Mouse (Mus musculus) heart, embryonic 13.5 days (tissue): Measurements from ENCODE around the gene Adamts2. TPM values are rescaled to one million over a fixed set of nuclear protein-coding genes. Genes with fewer than 3 reads are reported as not detected.

ENCODE experiments used
- ATAC-seq: fragments of 200-750 bp; cut with Nextera tagmentation; 2 replicates; pipeline ENCODE4 v1.8.0; 2017; ENCODE audit warnings: moderate TSS enrichment; ENCODE audit not compliant: insufficient number of reproducible peaks, low FRiP score, low TSS enrichment; ENCODE audit errors: extremely low read depth
- H3K27ac ChIP-seq: fragments of 300-500 bp; sonication (generic); replicated peaks from 2 replicates; pipeline ENCODE4 v1.5.1; 2015; ENCODE audit warnings: moderate library complexity, mild to moderate bottlenecking, inconsistent platforms
- H3K27me3 ChIP-seq: fragments of 300-500 bp; sonication (generic); replicated peaks from 2 replicates; pipeline ENCODE4 v1.6.1; 2015; ENCODE audit warnings: mild to moderate bottlenecking, inconsistent platforms
- H3K36me3 ChIP-seq: fragments of 300-500 bp; sonication (generic); 2 replicates; pipeline ENCODE4 v1.6.1; 2015; ENCODE audit warnings: mild to moderate bottlenecking, inconsistent platforms
- H3K4me1 ChIP-seq: fragments of 300-500 bp; sonication (generic); 2 replicates; pipeline ENCODE4 v1.6.1; 2015; ENCODE audit warnings: inconsistent platforms
- H3K4me2 ChIP-seq: fragments of 300-500 bp; sonication (generic); 2 replicates; pipeline ENCODE4 v1.6.1; 2015; ENCODE audit warnings: inconsistent platforms, mild to moderate bottlenecking, moderate library complexity
- H3K4me3 ChIP-seq: fragments of 300-500 bp; sonication (generic); 2 replicates; pipeline ENCODE4 v1.5.1; 2015; ENCODE audit warnings: moderate library complexity, mild to moderate bottlenecking, inconsistent platforms
- H3K9ac ChIP-seq: fragments of 300-500 bp; sonication (generic); 2 replicates; pipeline ENCODE4 v1.6.1; 2015; ENCODE audit warnings: inconsistent platforms, mild to moderate bottlenecking, moderate library complexity
- H3K9me3 ChIP-seq: fragments of 300-500 bp; sonication (generic); 2 replicates; pipeline ENCODE4 v1.6.1; 2016; ENCODE audit warnings: inconsistent platforms
- WGBS: fragments of 180-500 bp; shearing (Covaris S2); methylation state at CpG from one replicate; pipeline ENCODE4 v1.1.7; 2015; ENCODE audit warnings: mixed read lengths; 5-methylcytosine and 5-hydroxymethylcytosine counted together
- polyA plus RNA-seq: library from polyadenylated mRNA; unstranded; fragments of >200 nt; fragmentation: Nextera tagmentation; extraction: Ambion mirVana; gene quantifications from 2 replicates; pipeline ENCODE4 v1.2.1, GENCODE M21; 2015

The Adamts2 gene
- polyA plus RNA-seq, 1 experiment from 2014 or later, result 7.0 TPM

DNA sequence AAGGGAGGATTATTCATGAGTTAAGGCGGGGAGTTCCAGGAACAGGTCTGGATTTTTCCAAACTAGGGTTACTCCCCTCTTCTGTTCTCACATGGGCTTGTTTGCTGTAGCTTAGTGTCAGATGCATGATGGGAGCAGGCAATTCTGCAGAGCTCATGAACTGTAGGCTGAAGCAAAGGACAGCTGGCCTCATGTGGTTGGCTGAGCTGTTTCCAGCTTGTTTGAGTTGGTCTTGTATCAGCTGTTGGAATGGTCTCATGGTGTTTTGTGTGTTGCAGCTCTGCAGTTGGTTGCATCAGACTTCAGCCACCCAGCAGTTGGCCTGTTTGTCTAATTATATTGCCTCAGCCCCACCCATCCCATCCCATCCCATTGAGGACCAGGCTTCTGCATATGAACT lies 105.4 kb downstream of the Adamts2 start:
- H3K4me2 ChIP-seq, result no peak overlapping the region
- H3K9me3 ChIP-seq, result no peaks in the 10 kb centered on the region
- 77% methylated on average over 1 of the region's 1 CpGs for WGBS
- H3K9ac ChIP-seq, result no peak overlapping the region
- no peak overlapping the region for H3K4me3 ChIP-seq
- H3K36me3 ChIP-seq, result no peaks in the 10 kb centered on the region
- ATAC-seq, result no peak
- H3K27me3 ChIP-seq, result peaks cover 25% of the 10 kb centered on the region
- peaks cover 11% of the 10 kb centered on the region for H3K4me1 ChIP-seq
- H3K27ac ChIP-seq, result no peak overlapping the region

- peaks cover 34% of the 10 kb centered on the region for H3K4me1 ChIP-seq
- no peak overlapping the region for H3K9ac ChIP-seq
- WGBS, result 34% methylated on average over 21 of the region's 21 CpGs
- H3K9me3 ChIP-seq, result no peaks in the 10 kb centered on the region
- H3K36me3 ChIP-seq, result no peaks in the 10 kb centered on the region
- H3K4me2 ChIP-seq, result peak overlapping the region; percentile 35
- no peak overlapping the region for H3K27ac ChIP-seq
- no peak for ATAC-seq
- peaks cover 48% of the 10 kb centered on the region for H3K27me3 ChIP-seq
- no peak overlapping the region for H3K4me3 ChIP-seq
These were observed 111.8 kb downstream of the Adamts2 start for GRCm38 (mm10) chr11:50713610-50714202.

GRCm38 (mm10) chr11:50715091-50715490 lies 113.2 kb downstream of the Adamts2 start:
- Histone ChIP-seq H3K9ac (no peak overlapping the region), H3K4me2 (no peak overlapping the region), H3K27ac (no peak overlapping the region), H3K27me3 (peaks cover 45% of the 10 kb centered on the region), H3K9me3 (no peaks in the 10 kb centered on the region), H3K4me3 (no peak overlapping the region), H3K4me1 (peaks cover 32% of the 10 kb centered on the region), H3K36me3 (no peaks in the 10 kb centered on the region)
- ATAC-seq, result no peak
- 37% methylated on average over 6 of the region's 6 CpGs for WGBS

DNA sequence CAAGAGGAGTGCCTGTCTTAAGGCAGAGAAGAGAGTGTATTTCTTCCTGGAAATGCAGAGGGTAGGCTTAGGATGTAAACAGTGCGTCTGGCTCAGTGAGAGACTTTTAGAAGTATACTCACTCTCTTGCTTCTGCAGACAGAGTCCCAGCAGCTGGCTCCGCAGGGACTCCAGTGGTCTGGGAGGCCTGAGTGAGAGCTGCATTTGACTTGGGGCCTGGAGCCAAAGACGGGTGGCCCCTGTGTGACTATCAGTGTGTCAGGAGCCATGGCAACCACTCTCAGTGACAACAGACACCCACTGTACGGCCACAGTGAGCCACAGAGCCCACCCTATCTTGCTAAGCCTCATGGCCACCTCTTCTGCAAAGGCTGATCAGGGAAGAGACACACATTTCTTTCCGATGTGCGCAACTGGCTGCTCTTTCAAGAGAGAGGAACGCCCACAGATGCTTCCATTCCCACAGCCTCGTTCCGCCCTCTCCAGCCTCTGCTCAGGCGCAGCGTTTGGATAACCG lies 115.6 kb downstream of the Adamts2 start:
- Histone ChIP-seq H3K27me3 (peaks cover 33% of the 10 kb centered on the region), H3K27ac (0 out of 2 replicates have a peak overlapping the region, but pooled peaks have one; percentile 50)
- WGBS, result 59% methylated on average over 12 of the region's 12 CpGs

DNA sequence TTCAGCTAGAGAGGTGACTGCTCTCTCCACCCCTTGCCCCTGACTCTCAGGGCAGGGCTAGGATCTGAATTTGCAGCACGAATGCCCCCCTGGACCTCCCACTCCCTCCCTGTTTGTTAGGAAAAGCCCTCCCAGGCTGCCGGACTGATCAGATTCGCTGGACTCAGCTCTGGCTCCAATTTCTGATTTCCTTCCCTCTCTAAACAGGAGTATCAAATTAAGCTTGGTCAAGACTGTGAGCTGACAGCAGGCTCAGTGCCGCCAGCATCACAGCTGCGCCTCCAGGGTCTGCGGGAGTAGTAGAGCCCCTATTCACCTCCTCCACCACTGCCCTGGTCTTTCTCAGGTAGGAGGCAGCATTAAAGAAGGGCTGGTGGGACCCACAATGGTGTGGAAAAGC lies 117.0 kb downstream of the Adamts2 start:
- Histone ChIP-seq H3K9ac (no peak overlapping the region), H3K27me3 (peaks cover 22% of the 10 kb centered on the region), H3K4me1 (peaks cover 32% of the 10 kb centered on the region), H3K4me3 (no peak overlapping the region), H3K36me3 (no peaks in the 10 kb centered on the region), H3K4me2 (no peak overlapping the region), H3K9me3 (no peaks in the 10 kb centered on the region), H3K27ac (no peak overlapping the region)
- WGBS, result 50% methylated on average over 6 of the region's 6 CpGs
- ATAC-seq, result no peak

More for the DNA sequence above, 115.6 kb downstream of the Adamts2 start:
- Histone ChIP-seq H3K9me3 (no peaks in the 10 kb centered on the region), H3K4me2 (no peak overlapping the region), H3K9ac (no peak overlapping the region), H3K4me3 (no peak overlapping the region), H3K4me1 (peaks cover 36% of the 10 kb centered on the region), H3K36me3 (no peaks in the 10 kb centered on the region)
- ATAC-seq, result no peak

GRCm38 (mm10) chr11:50720421-50720820 lies 118.5 kb downstream of the Adamts2 start:
- Histone ChIP-seq H3K27ac (no peak overlapping the region), H3K4me1 (peaks cover 28% of the 10 kb centered on the region), H3K4me2 (no peak overlapping the region), H3K4me3 (no peak overlapping the region), H3K27me3 (peaks cover 13% of the 10 kb centered on the region), H3K9me3 (no peaks in the 10 kb centered on the region), H3K36me3 (no peaks in the 10 kb centered on the region), H3K9ac (no peak overlapping the region)
- WGBS, result 79% methylated on average over 6 of the region's 6 CpGs
- no peak for ATAC-seq

DNA sequence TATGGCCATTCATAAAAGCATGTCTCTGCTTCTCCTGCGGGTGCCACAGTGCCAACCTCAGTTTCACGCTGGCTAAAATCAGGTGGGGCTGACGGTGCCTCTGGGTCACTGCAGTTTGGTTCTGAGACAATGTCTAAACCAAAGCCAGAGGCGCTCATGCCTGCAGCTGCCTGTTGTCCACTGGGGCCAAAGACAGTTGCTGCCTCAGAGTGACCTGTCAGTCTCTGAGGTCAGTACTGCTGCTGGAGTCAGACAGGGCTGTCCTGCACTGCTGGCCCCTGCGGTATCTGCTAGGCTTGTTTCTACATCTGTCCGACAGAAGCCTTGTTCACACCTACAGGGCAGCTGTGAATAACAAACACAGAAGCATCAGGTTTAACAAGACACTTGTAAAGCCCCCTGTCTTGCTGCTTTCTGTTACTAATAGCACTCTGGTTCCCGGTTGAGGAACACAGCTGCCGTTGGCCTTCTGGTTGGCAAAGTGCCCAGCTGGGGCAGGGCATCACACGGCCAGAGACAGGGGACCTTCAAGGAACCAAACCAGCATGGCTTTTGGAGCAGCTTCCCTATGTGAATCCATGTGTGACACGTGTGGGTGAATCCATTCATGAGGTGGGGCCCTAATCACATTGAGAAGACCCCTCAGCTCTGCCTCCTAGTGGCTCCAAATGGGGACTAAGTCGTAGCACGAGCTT lies 119.1 kb downstream of the Adamts2 start:
- WGBS, result 39% methylated on average over 12 of the region's 12 CpGs

DNA sequence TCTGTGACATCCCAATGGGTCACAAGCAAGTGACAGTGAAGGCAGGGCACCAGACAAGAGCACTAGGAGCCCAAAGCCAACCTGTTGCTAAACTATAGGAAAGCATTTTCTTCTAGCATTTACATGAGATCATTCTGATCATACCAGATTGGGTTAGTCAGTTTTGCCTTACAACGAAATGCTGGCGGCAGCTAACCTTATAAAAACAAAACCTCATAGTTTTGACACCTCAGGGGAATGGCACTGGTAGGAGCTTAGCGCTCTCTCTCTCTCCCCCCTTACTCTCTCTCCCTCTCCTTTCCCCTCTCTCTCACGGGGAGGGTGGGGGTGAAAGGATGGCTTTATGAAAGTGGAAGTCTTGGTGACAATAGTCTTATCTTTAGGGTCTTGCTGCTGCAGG lies 123.7 kb downstream of the Adamts2 start:
- Histone ChIP-seq H3K9me3 (no peaks in the 10 kb centered on the region), H3K4me1 (peaks cover 8% of the 10 kb centered on the region), H3K27me3 (no peaks in the 10 kb centered on the region), H3K9ac (no peak overlapping the region), H3K4me2 (no peak overlapping the region), H3K36me3 (no peaks in the 10 kb centered on the region), H3K4me3 (no peak overlapping the region), H3K27ac (no peak overlapping the region)
- 60% methylated on average over 4 of the region's 4 CpGs for WGBS
- no peak for ATAC-seq

More for the DNA sequence above, 119.1 kb downstream of the Adamts2 start:
- ATAC-seq, result no peak
- H3K27ac ChIP-seq, result no peak overlapping the region
- H3K36me3 ChIP-seq, result no peaks in the 10 kb centered on the region
- H3K27me3 ChIP-seq, result peaks cover 13% of the 10 kb centered on the region
- H3K4me1 ChIP-seq, result peaks cover 27% of the 10 kb centered on the region
- H3K4me2 ChIP-seq, result no peak overlapping the region
- H3K9ac ChIP-seq, result no peak overlapping the region
- H3K9me3 ChIP-seq, result no peaks in the 10 kb centered on the region
- no peak overlapping the region for H3K4me3 ChIP-seq

GRCm38 (mm10) chr11:50726035-50726434 lies 124.2 kb downstream of the Adamts2 start:
- Histone ChIP-seq H3K36me3 (no peaks in the 10 kb centered on the region), H3K9ac (no peak overlapping the region), H3K4me1 (peaks cover 4% of the 10 kb centered on the region), H3K9me3 (no peaks in the 10 kb centered on the region), H3K27me3 (no peaks in the 10 kb centered on the region), H3K4me2 (no peak overlapping the region), H3K27ac (no peak overlapping the region), H3K4me3 (no peak overlapping the region)
- ATAC-seq, result no peak
- 69% methylated on average over 5 of the region's 5 CpGs for WGBS

- H3K36me3 ChIP-seq, result 0 out of 2 replicates have a peak, but pooled peaks cover 3% of the 10 kb centered on the region
- H3K4me2 ChIP-seq, result no peak overlapping the region
- WGBS, result 23% methylated on average over 3 of the region's 3 CpGs
- H3K4me3 ChIP-seq, result no peak overlapping the region
- no peak overlapping the region for H3K9ac ChIP-seq
- H3K27me3 ChIP-seq, result peaks cover 18% of the 10 kb centered on the region; the same call in 1 of the 2 replicates
- no peak overlapping the region for H3K27ac ChIP-seq
- peaks cover 12% of the 10 kb centered on the region for H3K4me1 ChIP-seq
- no peaks in the 10 kb centered on the region for H3K9me3 ChIP-seq
- ATAC-seq, result no peak
These were observed 131.3 kb downstream of the Adamts2 start for GRCm38 (mm10) chr11:50733146-50733545.

GRCm38 (mm10) chr11:50734129-50734528 lies 132.2 kb downstream of the Adamts2 start:
- Histone ChIP-seq H3K4me1 (peaks cover 16% of the 10 kb centered on the region), H3K27ac (no peak overlapping the region), H3K27me3 (peaks cover 18% of the 10 kb centered on the region; the same call in 1 of the 2 replicates), H3K36me3 (0 out of 2 replicates have a peak, but pooled peaks cover 3% of the 10 kb centered on the region), H3K9me3 (no peaks in the 10 kb centered on the region), H3K9ac (no peak overlapping the region), H3K4me2 (no peak overlapping the region), H3K4me3 (no peak overlapping the region)
- no peak for ATAC-seq
- 65% methylated on average over 4 of the region's 4 CpGs for WGBS
